9 mouse cellular contexts compared by ENCODE assay signal in genomic region chr2:22620978-22621827, GRCm38 (mm10). TPM values are rescaled to one million over a fixed set of nuclear protein-coding genes. Genes with fewer than 3 reads are reported as not detected.
DNase-seq lines count a peak whose midpoint lies in the region; ATAC-seq and TF ChIP-seq lines count a peak whose summit lies in the region.
"Had no signal": no experiment of that assay in that cellular context is flagged by ENCODE, and none has a peak within 500 bp of the region (broad histone marks: within the 10 kb centered on the region; RNA-seq: fewer than 3 reads in every experiment).

No protein-coding gene starts in this region.

- no peak overlapping the region for H3K4me3 ChIP-seq in liver, embryonic 11.5 days (ENCODE audit: low read depth, low read length)
- no peak overlapping the region for H3K4me3 ChIP-seq in liver, postnatal 0 days (ENCODE audit: low read depth, low read length)
- peak overlapping the region; percentile 48 for H3K4me3 ChIP-seq in hindbrain, embryonic 12.5 days
- H3K4me3 ChIP-seq in neural tube, embryonic 13.5 days = peak overlapping the region; percentile 50

- H3K27ac ChIP-seq in liver, embryonic 11.5 days (ENCODE audit: low read depth, low read length) = no peak overlapping the region
- H3K27ac ChIP-seq in liver, postnatal 0 days (ENCODE audit: low read depth) = no peak overlapping the region
- peak overlapping the region; percentile 94 for H3K27ac ChIP-seq in hindbrain, embryonic 12.5 days
- peak overlapping the region; percentile 96 for H3K27ac ChIP-seq in neural tube, embryonic 13.5 days (replicated peaks)

- no peaks in the 10 kb centered on the region for H3K9me3 ChIP-seq in liver, embryonic 11.5 days (ENCODE audit: control insufficient read depth, low read length)
- no peaks in the 10 kb centered on the region for H3K9me3 ChIP-seq in liver, postnatal 0 days (ENCODE audit: low read length)
- no peaks in the 10 kb centered on the region for H3K9me3 ChIP-seq in hindbrain, embryonic 12.5 days (replicated peaks)
- H3K9me3 ChIP-seq in neural tube, embryonic 13.5 days = no peaks in the 10 kb centered on the region

- DNase-seq in cerebellum, postnatal 10 days = peak; percentile 5 to 23
- DNase-seq in cerebellum, postnatal 4 days (ENCODE audit: low spot score in 2 of 2) = no peak
- no peak for DNase-seq in liver, embryonic 11.5 days (ENCODE audit: low spot score)
- DNase-seq in liver, postnatal 0 days = no peak
- DNase-seq in urinary bladder, adult 2 months (ENCODE audit: low spot score) = no peak
- no peak for DNase-seq in spleen, adult 12 weeks (ENCODE audit: low spot score)
- DNase-seq: thymus, postnatal 36 days had no signal

- peak overlapping the region; percentile 65 for H3K4me2 ChIP-seq in liver, embryonic 11.5 days
- H3K4me2 ChIP-seq in liver, postnatal 0 days (ENCODE audit: low read depth, low read length) = no peak overlapping the region
- peak overlapping the region; percentile 75 for H3K4me2 ChIP-seq in hindbrain, embryonic 12.5 days (replicated peaks)
- H3K4me2 ChIP-seq in neural tube, embryonic 13.5 days = peak overlapping the region; percentile 56

- TF ChIP-seq CTCF in liver, postnatal 0 days (IDR thresholded peaks at IDR 0.05; ENCODE audit: low read depth) = no peak

- H3K27me3 ChIP-seq in liver, embryonic 11.5 days (replicated peaks; ENCODE audit: control insufficient read depth, insufficient read depth, low read length) = peaks cover 87% of the 10 kb centered on the region
- H3K27me3 ChIP-seq in liver, postnatal 0 days (ENCODE audit: insufficient read depth, low read length) = peaks cover 74% of the 10 kb centered on the region
- peaks cover 80% of the 10 kb centered on the region for H3K27me3 ChIP-seq in hindbrain, embryonic 12.5 days
- H3K27me3 ChIP-seq in neural tube, embryonic 13.5 days = peaks cover 91% of the 10 kb centered on the region

- H3K4me1 ChIP-seq in liver, embryonic 11.5 days (replicated peaks; ENCODE audit: control insufficient read depth, insufficient read depth, low read length) = no peaks in the 10 kb centered on the region; the same call in 1 of the 2 replicates
- peaks cover 10% of the 10 kb centered on the region for H3K4me1 ChIP-seq in liver, postnatal 0 days (ENCODE audit: insufficient read depth)
- H3K4me1 ChIP-seq in hindbrain, embryonic 12.5 days = peaks cover 28% of the 10 kb centered on the region
- H3K4me1 ChIP-seq in neural tube, embryonic 13.5 days (replicated peaks) = peaks cover 46% of the 10 kb centered on the region

- no peak overlapping the region for H3K9ac ChIP-seq in liver, embryonic 11.5 days (ENCODE audit: low read depth, low read length)
- no peak overlapping the region for H3K9ac ChIP-seq in liver, postnatal 0 days (replicated peaks)
- peak overlapping the region; percentile 70 for H3K9ac ChIP-seq in hindbrain, embryonic 12.5 days
- H3K9ac ChIP-seq in neural tube, embryonic 13.5 days = peak overlapping the region; percentile 83

- 0 out of 2 replicates have a peak, but pooled peaks have one; percentile 7 for ATAC-seq in liver, embryonic 11.5 days (replicated peaks; ENCODE audit: low FRiP score)
- ATAC-seq in liver, postnatal 0 days = no peak
- peak; percentile 67; the same call in 1 of the 2 replicates for ATAC-seq in hindbrain, embryonic 12.5 days (ENCODE audit: low FRiP score)
- ATAC-seq in neural tube, embryonic 13.5 days (ENCODE audit: low read depth) = peak; percentile 33

- 6% methylated on average over 20 of the region's 20 CpGs for WGBS in liver, embryonic 11.5 days
- 5% methylated on average over 20 of the region's 20 CpGs for WGBS in liver, postnatal 0 days (ENCODE audit: insufficient replicate concordance)
- WGBS in hindbrain, embryonic 12.5 days = 3% methylated on average over 20 of the region's 20 CpGs
- 4% methylated on average over 20 of the region's 20 CpGs for WGBS in neural tube, embryonic 13.5 days

- TF ChIP-seq EP300 in liver, postnatal 0 days (IDR thresholded peaks at IDR 0.05; ENCODE audit: low read depth) = no peak

- no peaks in the 10 kb centered on the region for H3K36me3 ChIP-seq in liver, embryonic 11.5 days (ENCODE audit: control insufficient read depth, insufficient read depth, low read length)
- H3K36me3 ChIP-seq in liver, postnatal 0 days (replicated peaks; ENCODE audit: insufficient read depth, low read length) = no peaks in the 10 kb centered on the region
- H3K36me3 ChIP-seq in hindbrain, embryonic 12.5 days = no peaks in the 10 kb centered on the region
- H3K36me3 ChIP-seq in neural tube, embryonic 13.5 days = no peaks in the 10 kb centered on the region

RNA-seq across cellular contexts. Expression of gene Gad2, which starts 0.8 kb away (rescaled TPM):
- 0.09 TPM in 1 of 2 replicates, not detected in the other for polyA plus RNA-seq in liver, embryonic 11.5 days (2014; fragmentation: Nextera tagmentation; extraction: Ambion mirVana)
- polyA plus RNA-seq in liver, postnatal 0 days (2015; fragmentation: Nextera tagmentation; extraction: Ambion mirVana) = not detected in 2 replicates
- 50.7 and 58.5 TPM in 2 replicates for polyA plus RNA-seq in hindbrain, embryonic 12.5 days (2016; fragmentation: Nextera tagmentation; extraction: Ambion mirVana)
- 40.2 and 42.7 TPM in 2 replicates for polyA plus RNA-seq in neural tube, embryonic 13.5 days (2015; fragmentation: Nextera tagmentation; extraction: Ambion mirVana)
- not detected in 2 replicates for polyA plus RNA-seq in urinary bladder, adult 2 months (2012; rRNA removed)

Comparison
In these comparisons a context has a peak if more than half of its experiments do, and no peak if none do; other contexts are left out.
1. DNase-seq: peak in cerebellum, postnatal 10 days (2 of 2); none in cerebellum, postnatal 4 days (0 of 2), liver, embryonic 11.5 days (single experiment), liver, postnatal 0 days (single experiment), urinary bladder, adult 2 months (single experiment) and spleen, adult 12 weeks (single experiment).
2. H3K27ac ChIP-seq: peak in hindbrain, embryonic 12.5 days (single experiment) and neural tube, embryonic 13.5 days (single experiment); none in liver, embryonic 11.5 days (single experiment) and liver, postnatal 0 days (single experiment).
3. H3K4me3 ChIP-seq: peak in hindbrain, embryonic 12.5 days (single experiment) and neural tube, embryonic 13.5 days (single experiment); none in liver, embryonic 11.5 days (single experiment) and liver, postnatal 0 days (single experiment).
4. H3K9ac ChIP-seq: peak in hindbrain, embryonic 12.5 days (single experiment) and neural tube, embryonic 13.5 days (single experiment); none in liver, embryonic 11.5 days (single experiment) and liver, postnatal 0 days (single experiment).
5. RNA of gene Gad2, which starts 0.8 kb away (polyA plus RNA-seq): 50.7 to 58.5 TPM in hindbrain, embryonic 12.5 days and 40.2 to 42.7 TPM in neural tube, embryonic 13.5 days; 0.09 TPM in liver, embryonic 11.5 days, not detected in liver, postnatal 0 days and not detected in urinary bladder, adult 2 months; every median in the first group is over 10 times any median in the second.